Mouse (Mus musculus) C2C12 (cell line): ENCODE measurements around the gene Papolb.

Experiments used
- CTCF ChIP-seq: IDR thresholded peaks from one replicate; pipeline ENCODE4 v1.5.1; 2011; ENCODE audit not compliant: control insufficient read depth, insufficient read depth, insufficient read length
- FOSL1 ChIP-seq: IDR thresholded peaks from one replicate; pipeline ENCODE4 v1.8.0; 2011; ENCODE audit warnings: mild to moderate bottlenecking, low read length; ENCODE audit not compliant: poor library complexity, insufficient read depth, severe bottlenecking
- MAX ChIP-seq: IDR thresholded peaks from one replicate; pipeline ENCODE4 v1.6.1; 2011; ENCODE audit warnings: mild to moderate bottlenecking, control low read depth
- MYOD1 ChIP-seq: IDR thresholded peaks from one replicate; pipeline ENCODE4 v1.6.1; 2011; ENCODE audit warnings: low read depth; ENCODE audit not compliant: control insufficient read depth, insufficient read length
- MYOG ChIP-seq: IDR thresholded peaks from one replicate; pipeline ENCODE4 v1.6.1; 2011; ENCODE audit not compliant: control insufficient read depth, insufficient read length; ENCODE audit errors: extremely low read depth
- USF1 ChIP-seq: IDR thresholded peaks from one replicate; pipeline ENCODE4 v1.6.1; 2011; ENCODE audit warnings: low read depth, mild to moderate bottlenecking, control low read depth, moderate library complexity

GRCm38 (mm10) chr5:142537286-142537685 lies 7.4 kb upstream of the Papolb start:
- no peak for TF ChIP-seq CTCF
- TF ChIP-seq FOSL1: no peak
- no peak for TF ChIP-seq MYOD1
- TF ChIP-seq USF1: no peak
- no peak for TF ChIP-seq MAX
- TF ChIP-seq MYOG: no peak
